Mouse (Mus musculus) neural tube, embryonic 15.5 days (tissue): ENCODE data around the gene Tpcn1. TPM values are rescaled to one million over a fixed set of nuclear protein-coding genes. Genes with fewer than 3 reads are reported as not detected.

Experiments used
- ATAC-seq: fragments of 200-750 bp; cut with Nextera tagmentation; 2 replicates; pipeline ENCODE4 v1.8.0; 2017; ENCODE audit warnings: mild to moderate bottlenecking, moderate TSS enrichment, moderate library complexity; ENCODE audit not compliant: low FRiP score
- H3K27ac ChIP-seq: fragments of 300-500 bp; sonication (generic); replicated peaks from 2 replicates; pipeline ENCODE4 v1.5.1; 2015; ENCODE audit warnings: mild to moderate bottlenecking, inconsistent platforms
- H3K27me3 ChIP-seq: fragments of 300-500 bp; sonication (generic); replicated peaks from 2 replicates; pipeline ENCODE4 v1.6.1; 2015; ENCODE audit warnings: inconsistent platforms
- H3K36me3 ChIP-seq: fragments of 300-500 bp; sonication (generic); 2 replicates; pipeline ENCODE4 v1.6.1; 2015; ENCODE audit warnings: inconsistent platforms
- H3K4me1 ChIP-seq: fragments of 300-500 bp; sonication (generic); 2 replicates; pipeline ENCODE4 v1.6.1; 2015; ENCODE audit warnings: inconsistent platforms
- H3K4me2 ChIP-seq: fragments of 300-500 bp; sonication (generic); 2 replicates; pipeline ENCODE4 v1.6.1; 2015; ENCODE audit warnings: inconsistent platforms, mild to moderate bottlenecking, moderate library complexity
- H3K4me3 ChIP-seq: fragments of 300-500 bp; sonication (generic); replicated peaks from 2 replicates; pipeline ENCODE4 v1.5.1; 2015; ENCODE audit warnings: mild to moderate bottlenecking, inconsistent platforms
- H3K9ac ChIP-seq: fragments of 300-500 bp; sonication (generic); replicated peaks from 2 replicates; pipeline ENCODE4 v1.6.1; 2015; ENCODE audit warnings: mild to moderate bottlenecking, inconsistent platforms
- H3K9me3 ChIP-seq: fragments of 300-500 bp; sonication (generic); replicated peaks from 2 replicates; pipeline ENCODE4 v1.6.1; 2016; ENCODE audit warnings: inconsistent platforms
- WGBS: fragments of 180-500 bp; shearing (Covaris S2); methylation state at CpG from one replicate; pipeline ENCODE4 v1.1.7; 2015; ENCODE audit warnings: mixed read lengths; 5-methylcytosine and 5-hydroxymethylcytosine counted together
- polyA plus RNA-seq: library from polyadenylated mRNA; unstranded; fragments of >200 nt; fragmentation: Nextera tagmentation; extraction: Ambion mirVana; gene quantifications from 2 replicates; pipeline ENCODE4 v1.2.1, GENCODE M21; 2015

Tpcn1 gene
- polyA plus RNA-seq, 1 experiment from 2014 or later, result 20.9 TPM

GRCm38 (mm10) chr5:120576781-120577301 is 11.6 kb downstream of the Tpcn1 start:
- peaks cover 41% of the 10 kb centered on the region for H3K4me1 ChIP-seq
- ATAC-seq, result no peak
- no peak overlapping the region for H3K27ac ChIP-seq
- H3K9ac ChIP-seq, result no peak overlapping the region
- H3K4me3 ChIP-seq, result no peak overlapping the region
- no peaks in the 10 kb centered on the region for H3K27me3 ChIP-seq
- no peaks in the 10 kb centered on the region for H3K9me3 ChIP-seq
- H3K4me2 ChIP-seq, result no peak overlapping the region
- H3K36me3 ChIP-seq, result no peaks in the 10 kb centered on the region
- 75% methylated on average over 11 of the region's 11 CpGs for WGBS

GRCm38 (mm10) chr5:120574469-120575063 is 13.9 kb downstream of the Tpcn1 start:
- no peak for ATAC-seq
- H3K4me2 ChIP-seq, result no peak overlapping the region
- no peaks in the 10 kb centered on the region for H3K27me3 ChIP-seq
- 84% methylated on average over 10 of the region's 10 CpGs for WGBS
- H3K4me1 ChIP-seq, result peaks cover 51% of the 10 kb centered on the region
- H3K36me3 ChIP-seq, result no peaks in the 10 kb centered on the region
- no peak overlapping the region for H3K4me3 ChIP-seq
- no peak overlapping the region for H3K27ac ChIP-seq
- H3K9me3 ChIP-seq, result no peaks in the 10 kb centered on the region
- H3K9ac ChIP-seq, result no peak overlapping the region

GRCm38 (mm10) chr5:120571056-120571740 is 17.3 kb downstream of the Tpcn1 start:
- H3K27me3 ChIP-seq, result no peaks in the 10 kb centered on the region
- no peak overlapping the region for H3K9ac ChIP-seq
- H3K27ac ChIP-seq, result peak overlapping the region; percentile 92
- no peak overlapping the region for H3K4me2 ChIP-seq
- peaks cover 59% of the 10 kb centered on the region for H3K4me1 ChIP-seq
- H3K36me3 ChIP-seq, result no peaks in the 10 kb centered on the region
- 25% methylated on average over 14 of the region's 14 CpGs for WGBS
- ATAC-seq, result no peak
- no peak overlapping the region for H3K4me3 ChIP-seq
- no peaks in the 10 kb centered on the region for H3K9me3 ChIP-seq

DNA sequence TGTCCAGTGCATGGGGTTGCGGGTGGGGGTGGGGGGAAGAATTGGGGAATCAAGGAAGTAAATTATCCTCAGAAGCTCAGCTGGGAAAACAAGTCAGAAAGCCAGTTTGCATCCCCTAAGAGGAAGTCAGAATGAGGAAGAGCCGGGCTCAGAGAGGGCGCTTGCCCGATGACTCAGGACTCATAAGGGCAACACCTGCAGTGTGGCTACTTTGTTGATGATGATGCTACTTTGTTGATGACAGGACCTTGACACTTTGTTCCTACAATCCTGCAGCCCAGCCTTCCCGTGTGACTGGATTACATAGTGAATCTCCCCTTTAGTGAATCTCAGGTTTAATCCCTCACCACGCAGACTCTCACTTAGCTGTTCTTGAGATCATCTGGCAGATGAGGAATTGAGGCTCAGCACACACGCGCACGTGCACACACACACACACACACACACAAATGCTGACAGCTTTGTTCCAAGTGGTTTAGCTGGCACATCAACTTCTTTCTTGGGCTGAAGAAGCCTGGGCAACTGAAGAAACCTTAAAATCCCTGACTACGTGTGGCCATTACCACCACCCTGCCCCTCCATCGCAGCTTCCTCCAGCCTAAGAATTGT is 18.1 kb downstream of the Tpcn1 start:
- Histone ChIP-seq H3K4me1 (peaks cover 67% of the 10 kb centered on the region), H3K4me3 (no peak overlapping the region), H3K27me3 (no peaks in the 10 kb centered on the region), H3K27ac (peak overlapping the region; percentile 92), H3K4me2 (no peak overlapping the region), H3K36me3 (no peaks in the 10 kb centered on the region), H3K9me3 (no peaks in the 10 kb centered on the region), H3K9ac (no peak overlapping the region)
- no peak for ATAC-seq
- 79% methylated on average over 11 of the region's 11 CpGs for WGBS

DNA sequence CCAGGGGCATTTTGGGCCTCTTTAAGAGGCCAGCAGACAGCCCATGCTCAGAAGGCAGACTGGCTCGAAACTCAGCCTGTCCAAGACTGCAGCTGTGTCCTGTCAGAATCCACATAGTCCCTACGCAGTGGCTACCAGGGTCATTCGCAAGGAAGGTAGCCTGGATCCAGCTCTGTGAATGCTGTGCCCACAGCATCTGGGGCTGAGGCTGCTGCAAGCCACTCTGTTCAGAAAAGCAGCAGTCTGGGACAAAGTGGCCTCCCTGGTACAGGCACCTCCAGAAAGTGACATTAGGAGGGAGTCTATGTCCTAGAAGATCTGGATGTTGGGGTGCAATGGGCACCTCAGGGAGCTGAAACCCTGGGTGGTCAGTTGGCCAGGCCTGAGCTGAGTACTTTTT is 18.7 kb downstream of the Tpcn1 start:
- H3K4me3 ChIP-seq, result no peak overlapping the region
- H3K9me3 ChIP-seq, result no peaks in the 10 kb centered on the region
- no peaks in the 10 kb centered on the region for H3K36me3 ChIP-seq
- no peak for ATAC-seq
- peaks cover 73% of the 10 kb centered on the region for H3K4me1 ChIP-seq
- H3K9ac ChIP-seq, result no peak overlapping the region
- peak overlapping the region; percentile 92 for H3K27ac ChIP-seq
- 97% methylated on average over 3 of the region's 3 CpGs for WGBS
- H3K27me3 ChIP-seq, result no peaks in the 10 kb centered on the region
- H3K4me2 ChIP-seq, result no peak overlapping the region

GRCm38 (mm10) chr5:120568964-120569363 is 19.5 kb downstream of the Tpcn1 start:
- Histone ChIP-seq H3K27me3 (no peaks in the 10 kb centered on the region), H3K4me2 (peak overlapping the region; percentile 37), H3K27ac (peak overlapping the region; percentile 92), H3K4me3 (no peak overlapping the region), H3K36me3 (no peaks in the 10 kb centered on the region), H3K9me3 (no peaks in the 10 kb centered on the region), H3K4me1 (peaks cover 79% of the 10 kb centered on the region), H3K9ac (0 out of 2 replicates have a peak overlapping the region, but pooled peaks have one; percentile 26)
- WGBS, result 78% methylated on average over 4 of the region's 4 CpGs
- ATAC-seq, result no peak

- peak overlapping the region; percentile 92 for H3K27ac ChIP-seq
- H3K27me3 ChIP-seq, result no peaks in the 10 kb centered on the region
- no peaks in the 10 kb centered on the region for H3K9me3 ChIP-seq
- H3K9ac ChIP-seq, result 0 out of 2 replicates have a peak overlapping the region, but pooled peaks have one; percentile 37
- H3K4me1 ChIP-seq, result peaks cover 84% of the 10 kb centered on the region
- no peak overlapping the region for H3K4me3 ChIP-seq
- 0 out of 2 replicates have a peak, but pooled peaks have one; percentile 14 for ATAC-seq
- H3K36me3 ChIP-seq, result no peaks in the 10 kb centered on the region
- peak overlapping the region; percentile 37 for H3K4me2 ChIP-seq
- 25% methylated on average over 9 of the region's 9 CpGs for WGBS
Observed at GRCm38 (mm10) chr5:120568336-120568768, 20.1 kb downstream of the Tpcn1 start.

DNA sequence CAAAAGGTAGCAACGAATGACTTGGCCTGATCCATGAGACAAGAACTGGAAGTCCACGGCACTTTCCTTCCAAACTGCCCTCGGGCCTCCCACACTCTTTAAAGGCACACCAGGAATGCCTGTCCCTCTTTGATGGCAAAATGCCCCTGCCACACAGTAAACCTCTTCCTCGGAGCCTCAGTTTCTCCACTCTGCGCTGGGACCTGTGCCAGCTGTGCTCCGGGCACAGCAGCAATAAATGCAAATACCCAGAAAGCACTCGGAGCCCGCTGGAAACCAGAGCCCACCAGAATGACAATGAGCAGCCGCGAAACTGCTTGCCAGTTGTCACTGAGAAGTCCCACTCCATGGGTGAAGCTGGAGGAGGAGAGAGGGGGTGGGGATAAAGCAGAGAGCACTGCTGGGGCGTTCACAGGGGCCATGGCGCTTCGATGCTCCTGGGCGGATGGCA is 20.7 kb downstream of the Tpcn1 start:
- Histone ChIP-seq H3K27ac (peak overlapping the region; percentile 92), H3K9ac (0 out of 2 replicates have a peak overlapping the region, but pooled peaks have one; percentile 37), H3K4me1 (peaks cover 90% of the 10 kb centered on the region), H3K9me3 (no peaks in the 10 kb centered on the region), H3K4me3 (no peak overlapping the region), H3K4me2 (peak overlapping the region; percentile 37), H3K27me3 (no peaks in the 10 kb centered on the region), H3K36me3 (no peaks in the 10 kb centered on the region)
- WGBS, result 14% methylated on average over 14 of the region's 14 CpGs
- ATAC-seq, result peak; percentile 57; the same call in 1 of the 2 replicates

- peaks cover 91% of the 10 kb centered on the region for H3K4me1 ChIP-seq
- WGBS, result 4% methylated on average over 21 of the region's 21 CpGs
- H3K36me3 ChIP-seq, result no peaks in the 10 kb centered on the region
- peak overlapping the region; percentile 92 for H3K27ac ChIP-seq
- 0 out of 2 replicates have a peak overlapping the region, but pooled peaks have one; percentile 37 for H3K9ac ChIP-seq
- no peaks in the 10 kb centered on the region for H3K9me3 ChIP-seq
- H3K4me2 ChIP-seq, result peak overlapping the region; percentile 37
- no peak overlapping the region for H3K4me3 ChIP-seq
- ATAC-seq, result peak; percentile 46
- H3K27me3 ChIP-seq, result no peaks in the 10 kb centered on the region
Observed at GRCm38 (mm10) chr5:120567253-120567701, 21.2 kb downstream of the Tpcn1 start.

GRCm38 (mm10) chr5:120566681-120567252 is 21.7 kb downstream of the Tpcn1 start:
- Histone ChIP-seq H3K4me2 (peak overlapping the region; percentile 37), H3K36me3 (no peaks in the 10 kb centered on the region), H3K9me3 (no peaks in the 10 kb centered on the region), H3K4me1 (peaks cover 89% of the 10 kb centered on the region), H3K4me3 (no peak overlapping the region), H3K27me3 (no peaks in the 10 kb centered on the region), H3K27ac (peak overlapping the region; percentile 92), H3K9ac (0 out of 2 replicates have a peak overlapping the region, but pooled peaks have one; percentile 37)
- ATAC-seq, result peak; percentile 9; the same call in 1 of the 2 replicates
- WGBS, result 38% methylated on average over 9 of the region's 9 CpGs

DNA sequence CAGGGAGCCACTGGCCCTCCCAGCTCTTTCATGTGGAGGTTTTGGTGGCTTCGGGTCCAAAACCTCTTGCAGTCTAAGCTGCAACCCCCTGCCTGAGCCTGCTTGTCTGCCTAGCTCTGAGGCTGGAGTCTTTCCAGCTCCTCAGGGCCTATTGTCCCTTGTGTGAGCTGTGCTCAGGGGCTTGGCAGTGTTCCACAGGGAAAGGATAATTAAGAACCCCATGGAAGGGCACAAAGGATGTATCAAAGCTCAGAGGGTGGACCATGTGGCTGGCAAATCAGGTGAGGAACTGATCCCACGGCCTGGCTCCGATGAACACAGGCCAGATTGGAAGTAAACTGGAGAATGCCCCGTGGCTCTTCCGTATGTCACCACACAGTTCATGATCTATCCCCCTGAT is 22.4 kb downstream of the Tpcn1 start:
- Histone ChIP-seq H3K4me3 (no peak overlapping the region), H3K36me3 (no peaks in the 10 kb centered on the region), H3K9ac (0 out of 2 replicates have a peak overlapping the region, but pooled peaks have one; percentile 8), H3K27ac (peak overlapping the region; percentile 92), H3K27me3 (no peaks in the 10 kb centered on the region), H3K9me3 (no peaks in the 10 kb centered on the region), H3K4me1 (peaks cover 85% of the 10 kb centered on the region), H3K4me2 (0 out of 2 replicates have a peak overlapping the region, but pooled peaks have one; percentile 5)
- 15% methylated on average over 5 of the region's 5 CpGs for WGBS
- no peak for ATAC-seq
